Mouse (Mus musculus): Measurements from ENCODE around the gene Hoxb13. TPM values are rescaled to one million over a fixed set of nuclear protein-coding genes. Genes with fewer than 3 reads are reported as not detected.

Hoxb13 gene
- polyA plus RNA-seq (2015; fragmentation: Nextera tagmentation; extraction: Ambion mirVana) = 0.12 TPM in 1 of 2 replicates, not detected in the other

DNA sequence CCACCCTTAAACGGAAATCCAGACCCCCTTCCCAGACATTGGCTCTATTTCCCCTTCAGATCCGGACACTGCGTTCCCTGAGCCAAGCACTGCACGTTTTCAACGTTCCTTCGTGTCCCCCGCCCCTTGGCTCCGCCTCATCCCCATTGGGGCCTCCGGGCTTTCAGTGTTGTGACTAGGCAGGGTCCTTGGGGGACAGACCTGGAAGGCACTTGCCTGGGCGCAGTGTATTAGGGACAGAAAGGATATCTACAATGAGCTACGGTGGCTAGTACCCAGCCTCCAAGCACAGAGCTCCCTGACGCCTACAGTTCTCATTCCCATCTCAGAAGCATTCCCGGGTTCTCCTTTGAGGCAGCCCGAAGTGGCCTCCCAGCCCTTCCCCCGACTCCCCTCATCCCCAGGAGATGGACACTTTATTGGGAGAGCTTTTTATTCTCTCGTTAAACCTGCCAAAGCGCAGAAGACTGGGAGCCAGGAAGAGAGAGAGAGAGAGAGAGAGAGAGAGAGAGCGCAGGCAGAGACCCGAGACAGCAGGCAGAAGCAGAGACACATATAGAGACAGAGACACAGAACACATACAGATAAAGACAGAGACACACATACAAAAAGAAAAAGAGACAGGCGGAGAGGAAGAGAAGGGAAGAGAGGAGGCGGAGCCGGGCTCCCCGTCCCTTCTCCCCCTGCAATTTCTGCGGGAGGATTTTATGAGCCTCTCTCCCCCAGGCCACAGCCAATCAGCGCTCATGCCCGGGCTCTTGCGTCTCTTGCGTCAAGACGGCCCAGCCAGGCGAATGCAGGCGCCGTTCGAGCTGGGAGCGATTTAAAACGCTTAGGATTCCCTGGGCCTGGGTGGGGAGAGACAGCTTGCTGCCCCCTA is at the start of gene Hoxb13:
Gene Hoxb13 (plus strand): TSS at position 796 of the 880 bp plus-strand sequence.
- H3K4me3 ChIP-seq = peak within 1 kb of the TSS; percentile 29
- no peak for ATAC-seq (ENCODE audit: insufficient number of reproducible peaks, low FRiP score, low TSS enrichment, low read depth)
- peak within 1 kb of the TSS; percentile 40 for H3K4me2 ChIP-seq
- under 1% methylated on average over 35 of the region's 35 CpGs for WGBS
- no peak within 1 kb of the TSS for H3K27ac ChIP-seq
- no peak within 1 kb of the TSS; the same call in 1 of the 2 replicates for H3K9ac ChIP-seq
- H3K27me3 ChIP-seq = peaks cover 99% of the 10 kb centered on the region
- H3K9me3 ChIP-seq = no peaks in the 10 kb centered on the region
- no peaks in the 10 kb centered on the region for H3K36me3 ChIP-seq
- peaks cover 12% of the 10 kb centered on the region for H3K4me1 ChIP-seq

DNA sequence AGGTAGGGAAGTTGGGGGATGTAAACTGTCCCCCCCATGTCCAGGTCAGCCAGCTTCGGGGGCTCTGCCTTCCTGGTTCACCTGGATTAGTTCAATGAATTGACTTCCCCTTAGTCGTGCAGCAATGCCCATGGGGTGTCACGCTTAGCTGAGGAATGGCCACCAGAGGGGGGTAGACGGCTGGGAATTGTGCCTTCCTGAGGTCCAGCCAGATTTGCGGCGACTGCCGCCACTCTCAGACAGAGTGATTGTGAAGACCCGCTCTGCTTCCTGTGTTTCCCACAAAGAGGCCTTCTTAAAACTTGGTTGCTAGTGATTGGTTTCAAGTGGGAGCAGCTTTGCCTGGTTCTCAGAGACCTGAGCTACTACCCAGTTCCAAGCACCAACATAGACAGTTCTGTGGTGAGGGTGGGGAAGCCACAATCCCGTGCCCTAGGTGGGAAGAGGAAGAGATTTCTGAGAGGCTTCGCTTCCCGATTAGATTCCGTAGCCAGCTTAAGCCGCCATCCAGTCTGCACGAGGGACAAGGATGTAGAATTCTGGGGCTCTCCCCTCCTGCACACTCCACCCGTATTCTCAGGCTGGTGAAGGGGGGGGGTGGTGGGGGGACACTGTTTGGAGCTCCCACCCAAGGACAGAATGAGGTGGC is 48.4 kb upstream of the Hoxb13 start:
- H3K4me1 ChIP-seq = peaks cover 5% of the 10 kb centered on the region; the same call in 1 of the 2 replicates
- H3K4me2 ChIP-seq = peak overlapping the region; percentile 32; the same call in 1 of the 2 replicates
- no peaks in the 10 kb centered on the region for H3K9me3 ChIP-seq
- H3K27me3 ChIP-seq = peaks cover 50% of the 10 kb centered on the region
- no peaks in the 10 kb centered on the region for H3K36me3 ChIP-seq
- 2% methylated on average over 15 of the region's 15 CpGs for WGBS
- H3K27ac ChIP-seq = no peak overlapping the region
- no peak for ATAC-seq (ENCODE audit: insufficient number of reproducible peaks, low FRiP score, low TSS enrichment, low read depth)
- H3K9ac ChIP-seq = no peak overlapping the region
- H3K4me3 ChIP-seq = peak overlapping the region; percentile 8; the same call in 1 of the 2 replicates

DNA sequence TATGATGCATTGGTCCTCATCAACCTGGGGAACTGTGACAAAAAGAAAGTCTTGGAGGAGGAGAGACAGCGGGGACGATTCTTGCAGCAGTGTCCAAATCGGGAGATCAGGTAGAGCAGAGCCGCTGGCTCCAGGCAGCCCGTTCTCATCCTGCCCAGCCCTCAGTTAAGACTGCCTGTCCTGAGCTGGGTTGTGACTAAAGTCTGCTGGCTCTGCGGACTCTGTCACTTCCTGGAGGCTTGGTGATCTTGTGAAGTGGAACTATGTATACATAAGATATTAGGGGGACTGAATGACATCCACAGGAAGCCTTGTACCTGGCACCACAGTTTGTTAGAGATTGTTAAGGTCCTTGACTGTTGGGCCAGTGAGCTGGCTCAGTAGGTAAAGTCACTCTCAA is 46.6 kb upstream of the Hoxb13 start:
- Histone ChIP-seq H3K36me3 (no peaks in the 10 kb centered on the region), H3K4me3 (no peak overlapping the region), H3K27me3 (peaks cover 65% of the 10 kb centered on the region), H3K9ac (no peak overlapping the region), H3K4me2 (no peak overlapping the region), H3K9me3 (no peaks in the 10 kb centered on the region), H3K27ac (no peak overlapping the region), H3K4me1 (peaks cover 5% of the 10 kb centered on the region; the same call in 1 of the 2 replicates)
- 80% methylated on average over 6 of the region's 6 CpGs for WGBS
- no peak for ATAC-seq (ENCODE audit: insufficient number of reproducible peaks, low FRiP score, low TSS enrichment, low read depth)

DNA sequence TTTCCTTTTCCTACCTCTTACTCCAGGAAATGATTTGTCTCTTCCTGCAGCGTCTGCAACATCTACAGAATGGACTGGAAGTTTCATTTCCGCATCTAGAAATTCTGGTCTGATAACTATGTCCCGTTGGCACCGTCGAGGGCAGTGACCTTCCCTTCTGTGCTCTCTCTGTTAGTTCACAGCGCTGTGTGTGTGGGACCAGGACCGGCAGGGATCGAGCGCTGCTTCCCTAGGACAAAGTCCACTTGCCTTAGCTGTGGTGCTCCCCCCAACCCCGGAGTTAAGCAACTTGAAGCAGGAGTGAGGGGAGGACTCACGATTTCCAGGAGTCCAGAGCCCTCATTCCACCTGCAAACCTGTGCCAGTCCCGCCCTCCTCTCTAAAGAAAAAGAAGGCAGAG is 29.3 kb upstream of the Hoxb13 start:
- Histone ChIP-seq H3K27me3 (peaks cover 71% of the 10 kb centered on the region), H3K4me3 (no peak overlapping the region), H3K9ac (no peak overlapping the region), H3K4me1 (no peaks in the 10 kb centered on the region), H3K4me2 (no peak overlapping the region), H3K9me3 (no peaks in the 10 kb centered on the region), H3K27ac (no peak overlapping the region), H3K36me3 (no peaks in the 10 kb centered on the region)
- no peak for ATAC-seq (ENCODE audit: insufficient number of reproducible peaks, low FRiP score, low TSS enrichment, low read depth)
- WGBS = 54% methylated on average over 12 of the region's 12 CpGs

DNA sequence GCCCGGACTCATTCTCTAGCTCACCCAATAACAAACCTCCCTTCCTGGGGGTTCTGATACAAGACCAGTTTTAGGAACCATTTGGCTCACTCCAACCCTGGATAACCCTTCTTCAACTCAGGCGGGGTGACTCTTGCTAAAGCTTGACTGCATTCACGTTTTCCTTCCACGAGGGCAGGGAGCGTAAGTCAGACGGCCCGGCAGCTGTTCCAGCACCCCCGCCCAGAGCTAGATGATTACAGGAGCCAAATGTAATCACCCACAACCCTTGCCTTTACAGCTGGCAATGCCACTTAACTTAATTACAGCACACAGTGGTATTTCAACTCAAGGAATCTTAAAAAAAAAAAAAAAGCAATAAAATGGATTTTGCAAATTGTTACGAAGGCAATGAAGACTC is 26.0 kb upstream of the Hoxb13 start:
- H3K27me3 ChIP-seq = peaks cover 98% of the 10 kb centered on the region
- H3K27ac ChIP-seq = no peak overlapping the region
- no peaks in the 10 kb centered on the region for H3K4me1 ChIP-seq
- 12% methylated on average over 9 of the region's 9 CpGs for WGBS
- no peak overlapping the region for H3K4me3 ChIP-seq
- no peak overlapping the region for H3K4me2 ChIP-seq
- no peaks in the 10 kb centered on the region for H3K9me3 ChIP-seq
- H3K9ac ChIP-seq = no peak overlapping the region
- H3K36me3 ChIP-seq = no peaks in the 10 kb centered on the region
- no peak for ATAC-seq (ENCODE audit: insufficient number of reproducible peaks, low FRiP score, low TSS enrichment, low read depth)

DNA sequence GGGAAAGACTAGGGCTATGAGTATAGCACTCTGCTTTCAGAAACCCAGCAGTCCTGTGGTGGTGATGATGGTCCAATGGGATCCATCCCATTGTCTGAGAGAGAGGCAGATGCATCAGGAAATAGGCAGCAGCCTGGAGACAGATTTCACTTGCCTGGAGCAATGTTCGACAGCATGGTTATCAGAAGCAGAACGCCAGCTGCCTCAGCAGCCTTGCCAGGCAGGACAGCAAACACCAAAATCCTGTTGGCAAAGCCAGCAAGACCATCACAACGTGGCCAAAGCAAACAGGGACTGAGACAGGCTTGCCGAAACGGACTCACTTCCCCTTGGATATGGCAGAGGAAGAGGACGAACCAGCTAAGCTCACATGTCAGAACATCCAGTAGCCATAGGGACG is 25.1 kb upstream of the Hoxb13 start:
- Histone ChIP-seq H3K4me3 (no peak overlapping the region), H3K36me3 (no peaks in the 10 kb centered on the region), H3K9me3 (no peaks in the 10 kb centered on the region), H3K27me3 (peaks cover 99% of the 10 kb centered on the region), H3K4me1 (no peaks in the 10 kb centered on the region), H3K27ac (no peak overlapping the region), H3K4me2 (no peak overlapping the region), H3K9ac (no peak overlapping the region)
- no peak for ATAC-seq (ENCODE audit: insufficient number of reproducible peaks, low FRiP score, low TSS enrichment, low read depth)
- 12% methylated on average over 7 of the region's 7 CpGs for WGBS

DNA sequence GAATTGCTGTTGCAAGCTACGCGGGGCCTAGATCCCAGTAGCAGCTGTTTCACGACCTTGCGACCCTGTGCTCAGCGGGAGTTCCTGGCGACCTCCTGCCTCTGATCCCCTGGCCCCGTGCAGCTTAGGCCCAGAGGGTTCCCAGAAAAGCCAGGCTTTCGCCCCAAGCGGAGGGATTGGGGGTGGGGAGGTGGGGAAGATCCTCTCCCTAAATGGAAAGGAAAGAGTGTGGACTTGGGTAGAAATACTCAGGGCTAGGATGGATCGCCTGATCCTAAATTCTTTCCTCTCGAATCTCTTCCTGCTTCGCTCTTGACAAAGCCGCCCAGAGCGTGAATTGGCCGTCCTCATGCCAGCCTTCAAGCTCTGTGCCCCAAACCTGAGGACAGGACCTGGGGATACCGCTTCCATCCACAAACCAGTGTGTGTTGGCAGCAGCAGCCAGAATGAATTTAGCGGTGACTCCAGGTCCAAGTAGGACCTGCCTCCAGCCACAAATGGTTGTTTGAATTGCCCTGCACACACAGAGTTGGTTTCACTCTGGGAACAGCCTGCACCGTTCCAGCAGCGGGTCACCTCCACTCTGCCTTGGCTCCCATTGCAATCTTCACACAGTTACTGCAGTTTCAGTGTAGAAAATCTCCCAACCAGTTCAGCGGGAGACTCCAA is 23.3 kb upstream of the Hoxb13 start:
- Histone ChIP-seq H3K4me1 (no peaks in the 10 kb centered on the region), H3K27me3 (peaks cover 100% of the 10 kb centered on the region), H3K4me3 (no peak overlapping the region), H3K27ac (no peak overlapping the region), H3K9me3 (no peaks in the 10 kb centered on the region), H3K9ac (no peak overlapping the region), H3K4me2 (no peak overlapping the region), H3K36me3 (no peaks in the 10 kb centered on the region)
- 3% methylated on average over 20 of the region's 20 CpGs for WGBS
- ATAC-seq (ENCODE audit: insufficient number of reproducible peaks, low FRiP score, low TSS enrichment, low read depth) = no peak

DNA sequence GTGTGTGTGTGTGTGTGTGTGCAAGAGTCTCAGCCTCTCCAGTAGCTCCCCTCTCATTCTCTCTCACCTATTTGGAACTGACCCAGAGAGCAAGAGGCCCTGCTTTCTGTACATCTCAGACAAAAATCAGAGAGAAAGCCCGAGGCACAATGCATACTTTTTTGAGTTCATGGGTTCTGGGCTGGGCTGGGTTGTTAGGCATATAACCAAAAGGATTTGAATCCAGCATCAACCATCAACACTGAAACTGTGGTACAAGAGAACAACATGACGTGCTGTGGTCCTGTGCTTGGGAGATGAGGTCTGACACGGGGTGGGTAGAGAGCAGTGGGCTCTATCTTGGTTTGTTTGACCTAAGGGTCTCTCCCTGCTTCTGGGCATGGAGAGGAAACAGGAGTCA is 22.5 kb upstream of the Hoxb13 start:
- Histone ChIP-seq H3K9ac (no peak overlapping the region), H3K4me1 (no peaks in the 10 kb centered on the region), H3K4me3 (no peak overlapping the region), H3K36me3 (no peaks in the 10 kb centered on the region), H3K27ac (no peak overlapping the region), H3K27me3 (peaks cover 100% of the 10 kb centered on the region), H3K9me3 (no peaks in the 10 kb centered on the region), H3K4me2 (no peak overlapping the region)
- WGBS = 5% methylated on average over 3 of the region's 3 CpGs
- no peak for ATAC-seq (ENCODE audit: insufficient number of reproducible peaks, low FRiP score, low TSS enrichment, low read depth)

DNA sequence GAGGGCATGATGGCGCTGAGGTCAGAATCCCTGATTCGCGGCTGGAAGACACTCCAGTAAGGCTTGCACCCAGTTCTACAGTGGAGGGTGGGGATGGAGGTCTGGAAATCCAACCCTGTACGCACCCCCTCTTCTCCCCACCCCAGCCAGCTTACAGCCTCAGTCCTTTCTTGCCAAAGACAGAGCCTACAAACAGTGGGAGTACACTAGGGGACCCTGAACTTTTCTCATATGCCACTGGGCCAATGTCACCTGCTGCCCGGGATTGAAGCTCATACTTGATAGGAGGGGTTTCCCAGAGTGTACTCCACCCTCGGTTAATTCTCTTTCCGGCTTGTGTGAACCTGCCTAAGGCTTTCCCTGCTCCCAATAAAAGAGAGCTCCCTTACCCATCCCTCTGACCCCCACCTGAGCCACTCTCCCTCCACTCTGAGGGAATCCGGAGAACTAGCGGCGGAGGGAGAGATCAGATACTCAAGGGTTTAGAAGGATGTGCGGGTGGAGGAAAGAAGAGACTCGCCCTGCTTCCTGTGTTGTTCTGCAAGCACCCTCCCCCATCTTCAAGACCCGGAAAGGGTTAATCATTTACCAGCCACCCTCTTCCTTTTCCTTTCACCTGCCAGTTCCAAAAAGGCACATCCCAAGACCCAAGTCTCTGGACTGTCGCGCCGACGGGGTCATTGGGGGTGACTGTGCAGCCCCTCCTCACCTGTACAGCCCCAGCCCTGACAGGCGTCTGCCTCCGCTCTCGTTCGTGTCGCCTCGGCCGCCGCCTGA is 21.4 kb upstream of the Hoxb13 start:
- WGBS = under 1% methylated on average over 25 of the region's 25 CpGs
- Histone ChIP-seq H3K9me3 (no peaks in the 10 kb centered on the region), H3K4me1 (no peaks in the 10 kb centered on the region; the same call in 1 of the 2 replicates), H3K4me3 (no peak overlapping the region), H3K27me3 (peaks cover 98% of the 10 kb centered on the region), H3K9ac (no peak overlapping the region), H3K27ac (no peak overlapping the region), H3K36me3 (no peaks in the 10 kb centered on the region), H3K4me2 (no peak overlapping the region)
- ATAC-seq (ENCODE audit: insufficient number of reproducible peaks, low FRiP score, low TSS enrichment, low read depth) = no peak

DNA sequence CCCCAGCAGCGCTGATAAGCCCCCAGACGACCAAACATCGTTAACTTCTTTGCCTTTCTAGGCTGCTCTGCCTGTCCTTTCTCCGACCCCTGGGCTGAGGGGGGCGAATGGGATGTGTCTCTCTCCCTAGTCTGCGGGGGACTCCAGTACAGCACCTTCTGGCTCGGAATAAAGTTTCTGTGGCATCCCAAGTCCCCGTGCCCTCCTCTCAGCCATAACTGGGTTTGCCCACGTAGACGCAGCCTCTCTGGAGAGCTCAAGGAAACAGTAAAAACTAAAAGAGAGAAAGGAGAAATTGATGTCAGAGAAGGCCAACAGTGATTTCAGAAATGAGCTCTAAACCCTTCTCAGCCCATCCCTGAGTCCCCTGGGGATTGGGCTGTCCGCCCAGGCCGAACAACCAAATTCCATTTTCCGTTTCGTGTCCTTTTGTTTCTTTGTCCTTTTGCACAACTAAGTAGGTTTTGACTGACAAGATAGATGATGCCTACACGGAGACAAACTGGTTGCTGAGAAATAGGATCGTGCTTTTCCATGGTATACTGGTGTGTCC is 20.8 kb upstream of the Hoxb13 start:
- no peaks in the 10 kb centered on the region for H3K36me3 ChIP-seq
- no peak for ATAC-seq (ENCODE audit: insufficient number of reproducible peaks, low FRiP score, low TSS enrichment, low read depth)
- WGBS = 1% methylated on average over 16 of the region's 16 CpGs
- peaks cover 98% of the 10 kb centered on the region for H3K27me3 ChIP-seq
- H3K4me2 ChIP-seq = no peak overlapping the region
- H3K27ac ChIP-seq = no peak overlapping the region
- H3K9ac ChIP-seq = no peak overlapping the region
- no peaks in the 10 kb centered on the region for H3K9me3 ChIP-seq
- H3K4me3 ChIP-seq = no peak overlapping the region
- no peaks in the 10 kb centered on the region; the same call in 1 of the 2 replicates for H3K4me1 ChIP-seq

DNA sequence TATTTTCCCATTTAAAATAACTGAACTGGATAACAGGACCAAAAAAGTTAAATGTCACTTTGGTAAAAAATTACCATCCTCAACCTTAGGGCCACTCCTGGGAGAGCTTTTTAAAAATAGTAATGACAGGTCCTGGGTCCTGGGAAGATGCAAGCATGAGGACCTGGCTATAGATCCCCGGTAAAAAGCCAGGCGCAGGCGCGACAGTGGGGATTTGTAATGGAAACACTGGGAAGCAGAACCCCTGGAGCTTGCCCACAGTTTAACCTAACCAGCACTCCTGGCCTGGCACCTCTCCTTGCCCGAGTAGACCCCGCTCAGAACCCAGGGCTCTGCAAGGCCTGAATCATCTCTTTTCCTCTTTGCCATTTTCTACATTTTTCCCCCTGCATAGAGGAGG is 19.2 kb upstream of the Hoxb13 start:
- no peak overlapping the region for H3K9ac ChIP-seq
- no peaks in the 10 kb centered on the region for H3K36me3 ChIP-seq
- no peak overlapping the region for H3K4me3 ChIP-seq
- no peak overlapping the region for H3K27ac ChIP-seq
- under 1% methylated on average over 6 of the region's 6 CpGs for WGBS
- no peak overlapping the region for H3K4me2 ChIP-seq
- no peak for ATAC-seq (ENCODE audit: insufficient number of reproducible peaks, low FRiP score, low TSS enrichment, low read depth)
- H3K27me3 ChIP-seq = peaks cover 97% of the 10 kb centered on the region
- H3K4me1 ChIP-seq = no peaks in the 10 kb centered on the region; the same call in 1 of the 2 replicates
- no peaks in the 10 kb centered on the region for H3K9me3 ChIP-seq
